Mouse (Mus musculus) gastrocnemius, adult 8-10 months (tissue): Measurements from ENCODE around the gene Nanog. TPM values are rescaled to one million over a fixed set of nuclear protein-coding genes. Genes with fewer than 3 reads are reported as not detected.
"Not testable (repeated sequence)": the region's sequence is repeated elsewhere in the genome, so short reads cannot be mapped to it uniquely, and the experiment has no call there.

Source experiments
- DNase-seq, 2 experiments: peaks; one replicate each; pipeline ENCODE4 v3.0.0; 2022; ENCODE audit warnings: low spot score in 2 of 2
- total RNA-seq, 4 experiments: library from RNA; stranded (reverse); gene quantifications; 2 replicates each; pipeline ENCODE4 v1.2.4; 2022

Nanog gene
- total RNA-seq, 4 experiments from 2014 or later: not detected

DNA sequence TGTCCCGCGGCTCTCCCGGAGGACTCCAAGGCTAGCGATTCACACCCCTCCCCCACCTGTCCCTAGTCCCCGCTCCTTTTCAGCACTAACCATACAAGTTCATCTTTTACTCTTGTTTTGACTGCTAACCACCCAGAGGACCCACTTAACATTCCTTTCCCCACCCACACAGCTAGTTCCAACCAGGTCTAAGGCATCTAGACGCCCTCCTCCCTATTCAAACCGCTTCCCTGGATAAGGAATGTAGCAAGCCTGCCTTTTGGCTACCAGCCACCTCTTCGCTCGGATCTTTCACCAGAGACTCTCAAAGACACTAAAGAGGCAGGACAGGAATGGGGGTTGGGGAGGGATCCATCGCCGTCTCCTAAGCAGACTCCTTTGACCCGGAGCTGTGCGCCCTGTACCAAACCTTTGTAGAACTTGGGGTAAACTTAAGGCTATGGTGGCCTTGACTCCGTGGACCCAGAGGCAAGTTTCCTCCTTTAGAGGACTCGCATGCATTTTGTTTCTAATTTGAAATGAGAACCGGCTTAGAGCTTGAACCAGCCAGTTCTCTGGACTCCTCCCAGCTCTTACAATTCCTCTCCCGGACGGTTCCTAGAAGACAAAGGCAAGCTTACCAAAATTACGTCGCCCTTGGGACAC lies 4.7 kb upstream of the Nanog start:
- peak in 1 of 2 experiments; percentile 7 for DNase-seq

DNA sequence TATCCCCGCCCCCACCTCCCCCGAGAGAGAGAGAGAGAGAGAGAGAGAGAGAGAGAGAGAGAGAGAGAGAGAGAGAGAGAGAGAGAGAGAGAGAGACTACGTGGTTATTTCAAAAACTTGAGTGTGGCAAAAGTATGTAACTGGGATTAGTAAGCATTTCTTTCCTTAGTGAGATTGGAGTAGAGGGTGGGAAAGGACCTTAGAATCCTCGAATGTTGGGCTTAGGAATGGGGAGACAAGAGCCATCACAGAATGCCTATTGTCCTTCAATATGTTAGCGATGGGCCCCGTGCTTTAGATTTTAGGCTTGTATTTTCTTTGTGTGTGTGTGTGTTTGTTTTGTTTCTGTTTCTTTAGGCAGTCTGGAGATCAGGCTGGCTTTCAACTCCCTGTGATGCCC lies 4.0 kb upstream of the Nanog start:
- no peak for DNase-seq

DNA sequence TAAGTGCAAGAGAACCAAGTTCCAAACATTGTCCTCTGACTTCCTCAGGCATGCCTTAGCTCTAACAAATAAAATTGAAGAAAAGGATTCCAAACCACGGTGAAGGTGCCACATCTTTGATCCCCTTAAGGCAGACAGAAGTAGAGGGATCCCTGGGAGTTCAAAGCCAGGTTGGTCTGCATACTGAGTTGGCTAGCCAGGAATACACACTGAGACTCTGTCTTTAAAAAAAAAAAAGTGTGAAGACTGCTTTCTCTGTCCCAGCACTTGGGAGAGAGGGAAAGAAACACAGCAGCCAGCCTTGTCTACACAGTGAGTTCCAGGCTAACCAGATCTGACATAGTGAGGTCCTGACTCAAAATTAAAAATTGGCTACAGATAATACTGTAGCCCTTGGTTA lies 3.6 kb upstream of the Nanog start:
- no peak for DNase-seq

DNA sequence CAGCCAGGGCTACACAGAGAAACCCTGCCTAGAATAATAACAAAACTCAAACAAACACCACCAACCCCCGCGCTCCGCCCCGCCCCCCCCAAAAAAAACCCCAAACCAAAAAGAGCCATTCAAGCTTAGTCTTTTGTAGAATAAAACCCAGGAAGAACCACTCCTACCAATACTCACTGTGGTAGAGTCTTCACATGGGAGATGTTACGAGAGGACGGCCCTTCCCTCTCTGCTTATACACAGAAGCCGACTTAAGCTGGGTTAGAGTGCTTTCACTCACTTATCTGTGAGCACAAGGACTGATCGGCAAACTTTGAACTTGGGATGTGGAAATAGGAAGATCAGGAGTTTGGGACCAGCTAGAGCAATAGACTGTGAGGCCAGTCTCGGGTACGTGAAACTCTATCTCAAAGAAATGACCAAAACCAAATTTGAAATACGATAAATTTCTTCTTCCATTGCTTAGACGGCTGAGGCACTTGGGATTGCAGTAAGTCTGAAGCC lies 900 bp upstream of the Nanog start:
- no peak for DNase-seq

DNA sequence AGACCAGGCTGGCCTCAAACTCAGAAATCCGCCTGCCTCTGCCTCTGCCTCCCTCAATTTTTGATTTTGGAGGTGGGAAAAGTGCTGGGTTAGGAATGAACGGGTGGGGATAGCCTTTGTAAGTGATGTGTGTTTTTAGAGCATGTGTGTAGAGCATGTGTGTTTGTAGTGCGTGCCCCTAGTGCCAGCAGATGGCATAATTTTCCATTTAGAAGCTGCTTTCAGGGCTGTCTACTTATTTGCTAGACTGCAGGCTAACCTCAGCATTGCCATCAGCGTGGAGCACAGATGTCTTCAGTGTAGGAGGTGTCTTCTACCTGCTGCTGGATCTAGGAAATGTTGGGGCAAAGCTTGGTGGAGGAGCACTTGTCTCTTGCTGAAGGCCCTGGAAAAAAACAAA lies 1.5 kb downstream of the Nanog start:
- no peak for DNase-seq

DNA sequence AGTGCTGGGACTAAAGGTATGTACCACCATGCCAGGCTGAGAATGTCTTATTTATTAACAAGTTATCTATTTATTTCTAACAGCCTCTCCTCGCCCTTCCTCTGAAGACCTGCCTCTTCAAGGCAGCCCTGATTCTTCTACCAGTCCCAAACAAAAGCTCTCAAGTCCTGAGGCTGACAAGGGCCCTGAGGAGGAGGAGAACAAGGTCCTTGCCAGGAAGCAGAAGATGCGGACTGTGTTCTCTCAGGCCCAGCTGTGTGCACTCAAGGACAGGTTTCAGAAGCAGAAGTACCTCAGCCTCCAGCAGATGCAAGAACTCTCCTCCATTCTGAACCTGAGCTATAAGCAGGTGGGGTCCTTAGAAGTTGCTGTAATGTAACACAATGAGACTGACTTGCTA lies 4.2 kb downstream of the Nanog start:
- DNase-seq: no peak

DNA sequence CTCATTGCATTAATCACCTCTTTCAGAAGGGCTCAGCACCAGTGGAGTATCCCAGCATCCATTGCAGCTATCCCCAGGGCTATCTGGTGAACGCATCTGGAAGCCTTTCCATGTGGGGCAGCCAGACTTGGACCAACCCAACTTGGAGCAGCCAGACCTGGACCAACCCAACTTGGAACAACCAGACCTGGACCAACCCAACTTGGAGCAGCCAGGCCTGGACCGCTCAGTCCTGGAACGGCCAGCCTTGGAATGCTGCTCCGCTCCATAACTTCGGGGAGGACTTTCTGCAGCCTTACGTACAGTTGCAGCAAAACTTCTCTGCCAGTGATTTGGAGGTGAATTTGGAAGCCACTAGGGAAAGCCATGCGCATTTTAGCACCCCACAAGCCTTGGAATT lies 5.8 kb downstream of the Nanog start:
- peak in 1 of 2 experiments; percentile 13 for DNase-seq

DNA sequence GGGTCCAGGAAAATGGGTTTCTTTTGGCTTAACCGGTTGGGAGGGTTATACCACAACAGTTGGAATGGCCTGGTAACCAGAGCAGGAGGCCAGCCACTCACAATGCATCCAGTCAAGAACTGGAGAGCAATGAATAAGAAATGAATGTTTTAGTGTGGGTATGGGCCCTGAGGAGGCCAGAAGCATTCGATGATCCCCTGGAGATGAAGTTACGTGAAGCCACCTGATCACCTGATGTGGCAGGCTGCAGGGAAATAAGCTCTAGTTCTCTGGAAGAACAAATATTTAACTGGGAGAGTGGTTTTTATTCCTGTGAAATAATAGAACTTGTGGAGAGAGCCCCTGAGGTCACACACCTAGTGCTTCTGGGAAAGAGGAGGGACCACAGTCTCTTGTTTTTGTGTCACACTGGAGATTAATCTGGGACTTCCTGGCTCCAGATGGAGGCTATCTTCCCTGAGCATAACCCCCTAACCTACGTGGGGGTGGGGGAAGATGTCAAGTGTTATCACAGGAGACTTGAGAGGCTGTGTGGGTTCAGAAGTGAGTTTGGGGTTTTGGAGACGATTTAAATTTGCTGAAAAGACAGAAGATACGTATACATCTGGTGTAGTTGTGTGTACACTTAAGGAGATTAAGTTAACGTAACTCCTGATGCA lies 7.5 kb downstream of the Nanog start:
- no peak for DNase-seq

DNA sequence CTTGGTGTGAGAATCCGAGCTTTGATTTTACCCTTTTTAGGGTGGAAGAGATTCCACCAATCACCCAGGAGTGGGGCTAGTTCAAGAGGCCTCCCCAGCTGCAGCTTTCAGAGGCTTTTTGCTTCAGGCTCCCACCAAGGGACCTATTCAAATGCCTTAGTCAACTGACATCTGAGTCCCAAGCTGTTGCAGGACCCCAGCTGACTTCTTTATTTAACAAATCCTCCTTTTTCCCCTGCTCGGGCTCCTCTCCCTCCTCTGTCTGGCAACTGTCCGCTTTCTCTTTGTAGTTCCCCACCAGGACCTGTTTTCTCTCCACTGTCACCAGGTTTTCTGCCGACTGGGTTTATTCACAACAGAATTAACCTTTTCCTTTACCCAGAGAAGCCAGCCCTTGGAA lies 8.6 kb downstream of the Nanog start:
- no peak for DNase-seq

DNA sequence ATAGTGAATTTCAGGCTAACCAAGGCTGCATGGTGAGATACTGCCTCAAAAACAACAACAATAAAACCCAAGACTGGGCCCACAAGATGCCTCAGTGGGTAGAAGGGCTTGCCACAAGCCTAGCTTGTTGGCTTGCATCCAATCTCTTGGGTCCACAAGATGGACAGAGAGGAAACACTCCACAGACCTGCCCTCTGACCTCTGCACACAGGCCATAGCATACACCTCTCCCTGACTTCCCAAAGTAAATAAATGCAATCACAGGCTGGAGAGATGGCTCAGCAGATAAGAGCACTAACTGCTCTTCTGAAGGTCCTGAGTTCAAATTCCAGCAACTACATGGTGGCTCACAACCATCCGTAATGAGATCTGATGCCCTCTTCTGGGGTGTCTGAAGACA lies 10.9 kb downstream of the Nanog start:
- not testable (repeated sequence) for DNase-seq

DNA sequence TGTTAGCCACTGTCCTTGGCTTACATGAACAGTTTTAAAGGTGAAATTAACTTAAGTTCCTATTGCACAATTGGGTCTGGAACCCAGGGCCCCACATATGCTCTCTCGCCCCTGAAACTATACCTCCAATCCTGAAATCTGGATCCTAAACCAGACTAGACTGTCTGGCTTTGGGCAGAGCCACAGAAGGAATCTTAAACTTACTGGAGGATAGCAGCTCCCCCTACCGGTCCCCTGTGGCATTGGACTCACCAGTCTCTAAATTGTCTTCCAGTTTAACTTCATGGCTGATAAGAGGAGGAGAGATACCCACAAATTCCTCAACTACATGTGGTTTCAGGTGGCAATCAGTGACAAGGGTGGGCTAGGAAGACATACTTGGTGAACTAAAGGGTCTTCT lies 12.7 kb downstream of the Nanog start:
- DNase-seq: peak; percentile 27 to 47

DNA sequence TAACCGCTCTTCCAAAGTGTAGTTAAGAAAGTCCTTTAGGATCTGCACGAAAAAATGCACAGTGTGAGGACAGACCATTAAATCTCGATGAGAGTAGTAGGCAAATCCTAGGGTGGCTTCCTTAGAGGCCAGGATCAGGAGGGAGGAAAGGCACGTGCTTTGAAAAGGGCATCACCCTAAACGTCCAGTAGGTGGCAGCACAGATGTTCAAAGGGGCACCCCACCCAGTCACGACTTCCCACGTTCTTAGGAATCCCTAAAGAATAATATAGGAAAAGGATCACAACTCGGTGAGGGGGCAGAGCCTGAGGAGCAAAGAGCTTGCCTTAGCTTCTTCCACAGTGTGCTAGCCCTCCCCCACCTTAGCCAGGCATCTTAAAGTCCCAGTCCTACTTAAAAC lies 32.7 kb downstream of the Nanog start:
- peak; percentile 23 to 42 for DNase-seq

DNA sequence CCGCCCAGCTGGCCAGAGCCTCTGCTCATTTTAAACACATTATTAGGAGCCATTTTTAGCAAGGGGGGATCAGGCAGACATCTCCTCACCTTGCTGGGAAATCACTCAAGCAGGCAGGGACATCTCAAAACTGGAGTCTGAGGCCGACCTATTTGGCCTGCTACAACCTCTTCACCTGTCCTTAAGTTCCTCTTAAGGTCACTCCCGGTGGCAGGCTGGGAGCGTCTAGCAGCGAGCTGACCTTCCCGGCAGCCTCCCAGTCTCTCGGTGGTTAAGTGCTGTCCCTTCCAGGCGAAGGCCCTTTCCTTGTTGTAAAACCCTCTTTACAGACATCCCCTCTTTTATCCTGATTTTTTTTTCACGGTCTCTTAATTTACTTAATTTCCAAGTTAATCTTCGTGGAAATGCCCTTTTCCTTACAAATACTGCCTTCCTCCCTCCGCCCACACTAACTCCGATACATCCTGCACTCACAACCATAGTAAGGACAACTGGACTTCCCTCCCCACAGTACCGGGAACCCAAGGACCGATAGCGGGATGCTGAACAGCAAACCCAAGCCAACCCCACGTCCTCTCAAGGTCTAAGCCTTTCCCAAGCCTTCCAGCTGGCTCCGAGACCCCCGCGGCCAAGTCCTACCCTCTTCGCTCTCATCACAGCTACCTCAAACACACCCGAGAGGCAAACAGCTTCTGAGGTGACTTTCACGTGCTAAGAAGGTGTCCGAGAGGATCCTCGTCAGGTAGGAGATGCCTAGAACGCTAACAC lies 34.4 kb downstream of the Nanog start:
- DNase-seq: no peak

DNA sequence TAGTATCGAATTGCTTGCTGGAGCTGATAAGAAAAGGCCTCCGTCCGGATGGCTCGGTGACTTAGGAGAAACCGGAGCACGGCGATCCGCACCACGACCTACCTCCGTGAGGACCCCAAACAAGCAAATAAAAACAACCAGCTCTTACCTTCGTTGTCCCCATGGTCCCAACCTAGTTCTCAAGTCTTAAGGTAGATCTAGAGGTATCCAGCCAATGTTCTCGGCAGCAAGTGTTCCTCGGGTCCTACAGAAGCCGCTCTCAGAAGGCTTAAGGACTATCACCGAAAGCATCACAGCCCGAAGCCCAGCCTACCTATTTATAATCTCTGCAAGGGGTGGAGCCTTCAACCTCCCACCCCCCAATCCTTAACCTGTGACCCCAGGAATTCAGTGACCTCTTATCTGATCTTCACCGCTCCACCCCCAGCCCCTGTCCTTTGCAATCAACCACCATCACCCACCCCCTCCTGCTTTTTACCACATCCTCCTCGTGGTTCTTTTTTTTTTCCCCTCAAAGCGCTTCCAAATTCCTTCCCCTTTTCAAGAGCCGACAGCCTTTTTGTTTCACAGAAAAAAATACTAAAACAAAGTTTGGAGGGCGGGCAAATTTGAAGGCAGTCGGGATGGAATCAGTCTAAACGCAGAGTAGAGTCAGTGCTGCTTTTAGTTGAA lies 35.1 kb downstream of the Nanog start:
- no peak for DNase-seq

DNA sequence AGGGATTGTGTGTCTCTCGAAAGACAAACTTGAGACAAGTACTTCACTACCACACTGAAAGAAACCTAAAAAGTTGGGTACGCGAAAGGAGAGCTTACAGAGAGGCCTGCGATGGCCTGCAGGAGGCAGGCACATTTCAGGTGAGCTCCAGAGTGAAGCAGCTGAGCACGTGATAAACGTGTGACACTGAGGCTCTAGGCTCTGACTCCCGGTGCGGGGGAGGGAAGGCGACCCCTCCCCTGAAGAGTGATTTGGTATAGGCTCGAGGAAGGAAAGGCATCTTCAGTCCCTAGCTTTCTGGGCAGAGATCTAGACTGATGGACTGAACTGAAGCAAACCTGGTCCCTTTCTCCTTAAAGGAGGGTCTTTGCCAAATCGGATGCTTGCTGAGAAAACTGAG lies 36.1 kb downstream of the Nanog start:
- DNase-seq: no peak

DNA sequence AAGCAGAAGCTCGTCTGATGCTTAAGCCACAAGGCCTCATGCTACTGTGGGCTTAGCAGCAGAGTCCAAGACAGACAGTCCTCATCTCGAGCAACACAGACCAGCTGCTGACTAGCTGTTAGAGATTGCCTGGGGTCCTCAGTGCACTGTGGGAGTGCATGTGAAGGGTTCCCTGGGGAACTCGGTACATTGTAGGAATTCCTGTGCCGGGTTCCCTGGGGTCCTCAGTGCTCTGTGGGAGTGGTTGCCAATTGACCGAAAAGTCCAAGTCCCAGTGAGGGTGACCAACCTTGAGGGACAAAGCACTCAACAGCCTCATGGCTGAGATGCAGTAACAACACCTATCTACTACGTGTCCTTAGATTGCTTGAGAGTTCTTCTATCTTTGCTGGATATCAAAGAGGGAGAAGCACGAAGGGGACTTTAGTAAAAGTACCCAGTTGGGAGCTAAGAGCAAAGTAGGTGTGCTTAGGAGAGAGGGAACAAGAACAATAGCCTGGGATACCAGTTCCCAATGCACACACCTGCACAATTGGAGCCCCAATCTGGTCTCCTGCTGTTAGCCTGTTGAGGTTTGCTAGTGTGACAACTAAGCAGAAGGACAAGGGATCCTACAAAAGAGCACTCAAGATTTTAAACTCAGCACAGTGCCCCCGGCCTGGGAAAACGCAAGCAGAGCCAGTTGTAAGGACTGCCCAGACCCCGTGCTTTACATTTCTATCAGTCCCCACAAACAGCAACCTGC lies 37.4 kb downstream of the Nanog start:
- DNase-seq: no peak

DNA sequence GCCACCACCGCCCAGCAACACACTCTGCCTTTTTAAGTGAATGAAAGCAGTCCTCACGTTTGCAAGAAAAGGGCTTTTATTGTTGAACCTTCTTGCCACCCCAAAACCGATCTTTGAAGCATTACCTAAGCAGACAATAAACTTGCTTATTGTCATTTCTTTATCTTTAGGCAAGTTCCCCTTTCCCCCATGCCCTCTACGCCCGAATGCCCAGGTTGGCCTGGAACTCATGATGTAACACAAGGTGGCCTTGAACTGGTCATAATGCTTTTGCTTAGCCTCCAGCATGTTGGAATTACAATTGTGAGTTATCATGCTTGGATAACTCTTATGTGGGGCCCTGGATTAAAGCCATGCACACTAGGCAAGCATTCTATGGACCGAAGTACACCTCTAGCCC lies 43.3 kb downstream of the Nanog start:
- DNase-seq: no peak

DNA sequence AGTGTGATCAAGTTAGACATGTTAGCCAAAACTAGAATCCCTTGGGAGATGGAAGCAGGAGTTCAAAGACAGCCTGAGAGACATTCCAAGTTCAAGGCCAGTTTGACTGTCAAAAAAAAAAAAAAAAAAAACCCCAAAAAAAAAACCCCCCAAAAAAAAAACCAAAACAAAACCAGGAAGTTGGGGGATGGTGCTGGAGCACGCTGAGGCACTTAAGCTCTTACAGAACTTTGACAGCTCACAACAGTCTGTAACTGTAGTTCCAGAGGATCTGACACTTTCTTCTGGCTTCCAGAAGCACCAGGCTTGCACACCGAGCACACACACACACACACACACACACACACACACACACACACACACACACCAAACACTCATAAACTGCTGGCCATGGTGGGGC lies 48.6 kb downstream of the Nanog start:
- no peak for DNase-seq

DNA sequence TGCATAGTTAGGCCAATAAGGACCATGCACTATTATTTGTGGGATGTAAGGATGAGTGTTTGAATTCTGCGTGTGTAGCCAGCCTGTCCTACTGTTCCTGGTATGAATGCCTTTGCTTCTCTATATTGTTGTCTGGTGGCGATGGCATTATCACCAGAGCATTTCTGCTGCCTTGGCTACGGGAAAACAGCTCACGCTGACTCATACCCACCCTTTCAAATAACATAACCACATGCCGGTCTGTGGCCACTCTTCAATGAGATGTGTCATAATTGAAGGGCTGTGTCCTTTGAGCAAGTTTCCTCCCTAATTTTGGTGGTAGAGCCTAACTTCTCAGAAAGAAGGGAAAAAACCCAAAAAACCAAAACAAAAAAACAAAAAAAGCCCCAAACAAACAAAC lies 51.4 kb downstream of the Nanog start:
- no peak for DNase-seq

DNA sequence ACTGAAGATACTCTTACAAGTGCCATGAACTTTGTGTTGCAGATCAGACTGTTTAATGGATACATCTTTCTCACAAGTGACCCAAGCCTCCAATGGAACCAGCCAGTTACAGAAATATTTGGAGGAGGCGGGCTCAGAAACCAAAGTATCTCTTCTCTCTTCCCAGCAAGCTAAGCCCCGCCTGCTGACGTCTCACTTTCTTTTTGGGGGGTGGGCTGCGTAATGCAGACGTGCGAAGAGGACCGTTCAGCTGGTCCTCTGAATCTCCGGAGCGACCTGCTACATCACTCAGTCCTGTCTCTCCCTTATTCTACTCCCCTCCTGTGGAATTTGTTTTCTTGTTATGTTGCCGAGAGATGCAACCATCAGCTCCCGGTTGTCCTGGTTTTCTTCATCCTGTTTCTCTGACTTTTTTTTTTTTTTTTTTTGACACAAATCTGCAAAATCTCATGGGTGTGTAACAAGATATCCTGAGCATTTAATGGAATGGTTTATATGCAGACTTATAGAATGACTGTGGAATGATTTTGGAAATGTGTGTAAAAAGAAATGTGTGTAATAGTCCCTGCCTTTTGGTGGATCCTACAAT lies 53.8 kb downstream of the Nanog start:
- peak in 1 of 2 experiments; percentile 13 for DNase-seq

DNA sequence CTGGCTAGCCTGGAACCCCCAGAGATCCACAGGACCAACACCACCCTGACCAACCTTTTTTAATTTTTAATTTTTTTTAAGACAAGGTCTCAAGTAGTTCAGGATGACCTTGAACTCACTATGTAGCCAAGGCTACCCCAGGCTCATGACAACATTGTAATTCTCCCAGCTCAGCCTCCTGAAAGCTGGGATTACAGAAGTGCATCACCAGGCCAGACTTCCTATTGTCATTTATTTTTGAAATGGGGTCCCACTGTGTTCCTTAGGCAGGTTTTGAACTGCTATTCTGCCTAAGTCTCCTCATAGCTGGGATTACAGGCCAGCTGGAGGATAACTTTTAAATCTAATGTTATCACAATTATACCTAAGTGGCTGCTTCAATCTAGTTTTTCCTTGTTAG lies 54.6 kb downstream of the Nanog start:
- DNase-seq: no peak
